Mouse (Mus musculus) hindbrain, embryonic 12.5 days (tissue): ENCODE results near the gene Itprid2. TPM values are rescaled to one million over a fixed set of nuclear protein-coding genes. Genes with fewer than 3 reads are reported as not detected.

ENCODE experiments used
- ATAC-seq: fragments of 200-750 bp; cut with Nextera tagmentation; 2 replicates; pipeline ENCODE4 v1.8.0; 2017; ENCODE audit warnings: moderate TSS enrichment; ENCODE audit not compliant: low FRiP score
- H3K27ac ChIP-seq: fragments of 300-500 bp; sonication (generic); 2 replicates; pipeline ENCODE4 v1.5.1; 2016; ENCODE audit warnings: mild to moderate bottlenecking
- H3K27me3 ChIP-seq: fragments of 300-500 bp; sonication (generic); 2 replicates; pipeline ENCODE4 v1.6.1; 2016; ENCODE audit warnings: mild to moderate bottlenecking
- H3K36me3 ChIP-seq: fragments of 300-500 bp; sonication (generic); 2 replicates; pipeline ENCODE4 v1.6.1; 2016; ENCODE audit warnings: mild to moderate bottlenecking
- H3K4me1 ChIP-seq: fragments of 300-500 bp; sonication (generic); 2 replicates; pipeline ENCODE4 v1.6.1; 2016
- H3K4me2 ChIP-seq: fragments of 300-500 bp; sonication (generic); replicated peaks from 2 replicates; pipeline ENCODE4 v1.6.1; 2016; ENCODE audit warnings: mild to moderate bottlenecking
- H3K4me3 ChIP-seq: fragments of 300-500 bp; sonication (generic); 2 replicates; pipeline ENCODE4 v1.5.1; 2016; ENCODE audit warnings: mild to moderate bottlenecking
- H3K9ac ChIP-seq: fragments of 300-500 bp; sonication (generic); 2 replicates; pipeline ENCODE4 v1.6.1; 2016; ENCODE audit warnings: mild to moderate bottlenecking, moderate library complexity
- H3K9me3 ChIP-seq: fragments of 300-500 bp; sonication (generic); replicated peaks from 2 replicates; pipeline ENCODE4 v1.6.1; 2016; ENCODE audit warnings: mild to moderate bottlenecking
- WGBS: fragments of 180-500 bp; shearing (Covaris S2); methylation state at CpG from one replicate; pipeline ENCODE4 v1.1.7; 2016; 5-methylcytosine and 5-hydroxymethylcytosine counted together
- polyA plus RNA-seq: library from polyadenylated mRNA; unstranded; fragments of >200 nt; fragmentation: Nextera tagmentation; extraction: Ambion mirVana; gene quantifications from 2 replicates; pipeline ENCODE4 v1.2.1, GENCODE M21; 2016

The Itprid2 gene
- polyA plus RNA-seq, 1 experiment from 2014 or later: 7.4 TPM

- no peaks in the 10 kb centered on the region for H3K9me3 ChIP-seq
These were observed 18.1 kb downstream of the Itprid2 start for GRCm38 (mm10) chr2:79653093-79653808.

GRCm38 (mm10) chr2:79653809-79654164, 18.6 kb downstream of the Itprid2 start:
- Histone ChIP-seq H3K27me3 (no peaks in the 10 kb centered on the region), H3K9me3 (no peaks in the 10 kb centered on the region), H3K36me3 (peaks cover 17% of the 10 kb centered on the region), H3K4me3 (no peak overlapping the region), H3K9ac (no peak overlapping the region), H3K4me2 (no peak overlapping the region), H3K27ac (no peak overlapping the region), H3K4me1 (no peaks in the 10 kb centered on the region)
- 80% methylated on average over 2 of the region's 2 CpGs for WGBS
- ATAC-seq: no peak

More at GRCm38 (mm10) chr2:79653093-79653808, 18.1 kb downstream of the Itprid2 start:
- Histone ChIP-seq H3K36me3 (peaks cover 14% of the 10 kb centered on the region), H3K9ac (no peak overlapping the region), H3K27me3 (no peaks in the 10 kb centered on the region), H3K4me2 (no peak overlapping the region), H3K4me3 (no peak overlapping the region), H3K4me1 (no peaks in the 10 kb centered on the region), H3K27ac (no peak overlapping the region)
- ATAC-seq: no peak
- 72% methylated on average over 6 of the region's 6 CpGs for WGBS

- no peak overlapping the region for H3K27ac ChIP-seq
- H3K27me3 ChIP-seq: no peaks in the 10 kb centered on the region
- H3K4me3 ChIP-seq: no peak overlapping the region
- H3K9ac ChIP-seq: no peak overlapping the region
- no peaks in the 10 kb centered on the region for H3K4me1 ChIP-seq
- H3K4me2 ChIP-seq: no peak overlapping the region
- ATAC-seq: no peak
- H3K36me3 ChIP-seq: peaks cover 27% of the 10 kb centered on the region
- H3K9me3 ChIP-seq: no peaks in the 10 kb centered on the region
- WGBS: 89% methylated on average over 8 of the region's 8 CpGs
These were observed 21.9 kb downstream of the Itprid2 start for GRCm38 (mm10) chr2:79657062-79657461.

GRCm38 (mm10) chr2:79660417-79661185, 25.4 kb downstream of the Itprid2 start:
- Histone ChIP-seq H3K27me3 (no peaks in the 10 kb centered on the region), H3K4me3 (no peak overlapping the region), H3K9ac (no peak overlapping the region), H3K4me1 (no peaks in the 10 kb centered on the region), H3K9me3 (no peaks in the 10 kb centered on the region), H3K27ac (no peak overlapping the region), H3K4me2 (no peak overlapping the region), H3K36me3 (peaks cover 35% of the 10 kb centered on the region)
- no peak for ATAC-seq
- WGBS: 69% methylated on average over 12 of the region's 12 CpGs

- ATAC-seq: no peak
- peaks cover 35% of the 10 kb centered on the region for H3K36me3 ChIP-seq
- no peaks in the 10 kb centered on the region for H3K9me3 ChIP-seq
- H3K4me1 ChIP-seq: no peaks in the 10 kb centered on the region
- no peak overlapping the region for H3K4me3 ChIP-seq
- no peak overlapping the region for H3K9ac ChIP-seq
- H3K27me3 ChIP-seq: no peaks in the 10 kb centered on the region
- H3K4me2 ChIP-seq: no peak overlapping the region
- no peak overlapping the region for H3K27ac ChIP-seq
- 56% methylated on average over 7 of the region's 7 CpGs for WGBS
These were observed 26.4 kb downstream of the Itprid2 start for GRCm38 (mm10) chr2:79661486-79662104.

- no peak for ATAC-seq
These were observed 29.6 kb downstream of the Itprid2 start for GRCm38 (mm10) chr2:79664532-79665286.

GRCm38 (mm10) chr2:79665492-79665891, 30.3 kb downstream of the Itprid2 start:
- no peaks in the 10 kb centered on the region for H3K4me1 ChIP-seq
- ATAC-seq: no peak
- H3K9me3 ChIP-seq: no peaks in the 10 kb centered on the region
- peaks cover 8% of the 10 kb centered on the region; the same call in 1 of the 2 replicates for H3K36me3 ChIP-seq
- no peak overlapping the region for H3K4me2 ChIP-seq
- no peak overlapping the region for H3K4me3 ChIP-seq
- no peaks in the 10 kb centered on the region for H3K27me3 ChIP-seq
- no peak overlapping the region for H3K27ac ChIP-seq
- 67% methylated on average over 3 of the region's 3 CpGs for WGBS
- H3K9ac ChIP-seq: no peak overlapping the region

More at GRCm38 (mm10) chr2:79664532-79665286, 29.6 kb downstream of the Itprid2 start:
- Histone ChIP-seq H3K36me3 (peaks cover 9% of the 10 kb centered on the region), H3K9me3 (no peaks in the 10 kb centered on the region), H3K27me3 (no peaks in the 10 kb centered on the region), H3K9ac (no peak overlapping the region), H3K27ac (no peak overlapping the region), H3K4me2 (no peak overlapping the region), H3K4me3 (no peak overlapping the region), H3K4me1 (no peaks in the 10 kb centered on the region)
- 66% methylated on average over 3 of the region's 3 CpGs for WGBS

GRCm38 (mm10) chr2:79675266-79675665, 40.1 kb downstream of the Itprid2 start:
- no peaks in the 10 kb centered on the region for H3K27me3 ChIP-seq
- H3K27ac ChIP-seq: no peak overlapping the region
- no peak overlapping the region for H3K9ac ChIP-seq
- no peaks in the 10 kb centered on the region for H3K36me3 ChIP-seq
- no peak overlapping the region for H3K4me3 ChIP-seq
- H3K4me2 ChIP-seq: no peak overlapping the region
- H3K4me1 ChIP-seq: no peaks in the 10 kb centered on the region
- no peaks in the 10 kb centered on the region for H3K9me3 ChIP-seq
- ATAC-seq: no peak
- WGBS: 93% methylated on average over 3 of the region's 3 CpGs

GRCm38 (mm10) chr2:79677663-79678257, 42.6 kb downstream of the Itprid2 start:
- no peaks in the 10 kb centered on the region for H3K27me3 ChIP-seq
- no peaks in the 10 kb centered on the region for H3K4me1 ChIP-seq
- ATAC-seq: no peak
- no peak overlapping the region for H3K4me3 ChIP-seq
- H3K4me2 ChIP-seq: no peak overlapping the region
- H3K36me3 ChIP-seq: no peaks in the 10 kb centered on the region
- no peak overlapping the region for H3K27ac ChIP-seq
- no peak overlapping the region for H3K9ac ChIP-seq
- WGBS: 93% methylated on average over 1 of the region's 1 CpGs
- no peaks in the 10 kb centered on the region for H3K9me3 ChIP-seq

- H3K4me1 ChIP-seq: no peaks in the 10 kb centered on the region
- H3K4me2 ChIP-seq: no peak overlapping the region
- H3K27me3 ChIP-seq: no peaks in the 10 kb centered on the region
- 88% methylated on average over 4 of the region's 4 CpGs for WGBS
- no peak overlapping the region for H3K27ac ChIP-seq
- no peaks in the 10 kb centered on the region for H3K36me3 ChIP-seq
- no peak for ATAC-seq
- H3K4me3 ChIP-seq: no peak overlapping the region
- no peak overlapping the region for H3K9ac ChIP-seq
- no peaks in the 10 kb centered on the region for H3K9me3 ChIP-seq
These were observed 46.5 kb downstream of the Itprid2 start for GRCm38 (mm10) chr2:79681672-79682071.

- no peaks in the 10 kb centered on the region for H3K4me1 ChIP-seq
- H3K9ac ChIP-seq: no peak overlapping the region
- no peak overlapping the region for H3K27ac ChIP-seq
- 83% methylated on average over 4 of the region's 4 CpGs for WGBS
- no peaks in the 10 kb centered on the region for H3K36me3 ChIP-seq
- ATAC-seq: no peak
- no peaks in the 10 kb centered on the region for H3K27me3 ChIP-seq
- H3K4me3 ChIP-seq: no peak overlapping the region
- no peaks in the 10 kb centered on the region for H3K9me3 ChIP-seq
- H3K4me2 ChIP-seq: no peak overlapping the region
These were observed 48.1 kb downstream of the Itprid2 start for GRCm38 (mm10) chr2:79683258-79683657.

- Histone ChIP-seq H3K9me3 (no peaks in the 10 kb centered on the region), H3K4me2 (no peak overlapping the region), H3K27ac (no peak overlapping the region), H3K9ac (no peak overlapping the region), H3K4me3 (no peak overlapping the region), H3K4me1 (no peaks in the 10 kb centered on the region), H3K36me3 (no peaks in the 10 kb centered on the region), H3K27me3 (no peaks in the 10 kb centered on the region)
- ATAC-seq: no peak
- WGBS: 73% methylated on average over 3 of the region's 3 CpGs
These were observed 55.7 kb downstream of the Itprid2 start for GRCm38 (mm10) chr2:79690838-79691237.
